Mouse (Mus musculus): ENCODE data around the gene Rffl. TPM values are rescaled to one million over a fixed set of nuclear protein-coding genes. Genes with fewer than 3 reads are reported as not detected.

The Rffl gene
- polyA plus RNA-seq, 1 experiment from 2014 or later = 12.0 TPM

Other genes with a start within 250 kb of the Rffl start
- gene Cct6b, start 106.9 kb downstream of the Rffl start, polyA plus RNA-seq (2015; fragmentation: Nextera tagmentation; extraction: Ambion mirVana) = 0.31 TPM in 2 replicates
- 34.4 and 36.4 TPM in 2 replicates for gene Zfp830, start 106.9 kb downstream of the Rffl start, polyA plus RNA-seq (2015; fragmentation: Nextera tagmentation; extraction: Ambion mirVana)
- 28.3 and 30.8 TPM in 2 replicates for gene Lig3, start 90.1 kb downstream of the Rffl start, polyA plus RNA-seq (2015; fragmentation: Nextera tagmentation; extraction: Ambion mirVana)
- gene Rad51d, start 19.4 kb upstream of the Rffl start, polyA plus RNA-seq (2015; fragmentation: Nextera tagmentation; extraction: Ambion mirVana) = 12.2 and 13.2 TPM in 2 replicates
- gene Fndc8, start 20.9 kb upstream of the Rffl start, polyA plus RNA-seq (2015; fragmentation: Nextera tagmentation; extraction: Ambion mirVana) = 0.11 and 0.12 TPM in 2 replicates
- gene Nle1, start 37.2 kb upstream of the Rffl start, polyA plus RNA-seq (2015; fragmentation: Nextera tagmentation; extraction: Ambion mirVana) = 29.4 and 34.1 TPM in 2 replicates
- 10.7 and 11.2 TPM in 2 replicates for gene Unc45b, start 39.3 kb upstream of the Rffl start, polyA plus RNA-seq (2015; fragmentation: Nextera tagmentation; extraction: Ambion mirVana)
- gene Slfn5, start 80.1 kb upstream of the Rffl start, polyA plus RNA-seq (2015; fragmentation: Nextera tagmentation; extraction: Ambion mirVana) = 2.6 and 4.2 TPM in 2 replicates
- 35.5 and 37.9 TPM in 2 replicates for gene Slfn9, start 120.6 kb upstream of the Rffl start, polyA plus RNA-seq (2015; fragmentation: Nextera tagmentation; extraction: Ambion mirVana)
- 0.29 and 0.74 TPM in 2 replicates for gene Slfn8, start 149.6 kb upstream of the Rffl start, polyA plus RNA-seq (2015; fragmentation: Nextera tagmentation; extraction: Ambion mirVana)
- gene Slfn2, start 193.9 kb upstream of the Rffl start, polyA plus RNA-seq (2015; fragmentation: Nextera tagmentation; extraction: Ambion mirVana) = 5.8 and 7.6 TPM in 2 replicates
- 0.96 and 1.3 TPM in 2 replicates for gene Slfn1, start 245.6 kb upstream of the Rffl start, polyA plus RNA-seq (2015; fragmentation: Nextera tagmentation; extraction: Ambion mirVana)